Mouse (Mus musculus) myocyte (in vitro differentiated cells): Measurements from ENCODE around the gene Dcp1b.

Experiments used
- E2F4 ChIP-seq: IDR thresholded peaks from one replicate; pipeline ENCODE4 v1.6.1; 2011; ENCODE audit warnings: mild to moderate bottlenecking, control low read depth, moderate library complexity; ENCODE audit not compliant: insufficient read depth
- POLR2A ChIP-seq: IDR thresholded peaks from one replicate; pipeline ENCODE4 v1.6.1; 2011; ENCODE audit warnings: low read depth, mild to moderate bottlenecking, control low read depth, moderate library complexity; ENCODE audit not compliant: insufficient read length
- TCF12 ChIP-seq: IDR thresholded peaks from one replicate; pipeline ENCODE4 v1.6.1; 2011; ENCODE audit warnings: mild to moderate bottlenecking, control low read depth; ENCODE audit not compliant: poor library complexity, insufficient read depth, severe bottlenecking
- USF1 ChIP-seq: IDR thresholded peaks from one replicate; pipeline ENCODE4 v1.6.1; 2011; ENCODE audit warnings: low read depth, mild to moderate bottlenecking, control low read depth, moderate library complexity

- TF ChIP-seq POLR2A (no peak), TCF12 (no peak), E2F4 (no peak), USF1 (no peak)
These were observed 43.5 kb downstream of the Dcp1b start for GRCm38 (mm10) chr6:119218591-119218990.
